Mouse (Mus musculus) ES-Bruce4 (cell line): Measurements from ENCODE around the gene Nkain1.

ENCODE experiments used
- CTCF ChIP-seq: IDR thresholded peaks from one replicate; pipeline ENCODE4 v1.8.1; 2011; ENCODE audit warnings: low read depth, low read length
- POLR2A ChIP-seq: IDR thresholded peaks from one replicate; pipeline ENCODE4 v1.8.1; 2011; ENCODE audit warnings: low read length; ENCODE audit not compliant: insufficient read depth

GRCm38 (mm10) chr4:130525041-130525440, 48.9 kb downstream of the Nkain1 start:
- no peak for TF ChIP-seq POLR2A
- TF ChIP-seq CTCF: no peak
